Mouse (Mus musculus): ENCODE data around the gene Rhot1. TPM values are rescaled to one million over a fixed set of nuclear protein-coding genes. Genes with fewer than 3 reads are reported as not detected.
A peak's percentile ranks its signal among the peaks of the same experiment; 100 is the strongest.
"Not testable (repeated sequence)": the region's sequence is repeated elsewhere in the genome, so short reads cannot be mapped to it uniquely, and the experiment has no call there.

Gene Rhot1
- polyA plus RNA-seq, 1 experiment: 40.7 TPM

DNA sequence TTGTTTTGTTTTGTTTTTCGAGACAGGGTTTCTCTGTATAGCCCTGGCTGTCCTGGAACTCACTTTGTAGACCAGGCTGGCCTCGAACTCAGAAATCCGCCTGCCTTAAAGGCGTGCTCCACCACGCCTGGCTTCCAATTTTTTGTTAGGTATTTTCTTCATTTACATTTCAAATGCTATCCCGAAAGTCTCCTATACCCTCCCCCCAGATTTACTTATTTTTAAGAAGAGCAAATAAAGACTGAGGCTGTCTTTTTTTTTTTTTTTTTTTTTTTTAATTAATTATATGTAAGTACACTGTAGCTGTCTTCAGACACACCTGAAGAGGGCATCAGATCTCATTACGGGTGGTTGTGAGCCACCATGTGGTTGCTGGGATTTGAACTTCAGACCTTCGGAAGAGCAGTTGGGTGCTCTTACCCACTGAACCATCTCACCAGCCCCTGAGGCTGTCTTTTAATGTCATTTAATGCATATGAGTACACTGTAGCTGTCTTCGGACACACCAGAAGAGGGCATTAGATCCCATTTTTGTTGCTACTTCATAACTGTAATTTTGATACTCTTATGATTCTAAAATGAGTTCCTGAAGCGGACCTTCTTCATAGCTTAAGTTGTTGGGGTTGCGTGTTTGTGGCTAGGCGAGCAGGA is 25.6 kb upstream of the Rhot1 start:
- H3K27ac ChIP-seq (replicated peaks; ENCODE audit: low read depth, low read length); H3K4me1 ChIP-seq (ENCODE audit: control insufficient read depth, insufficient read depth, insufficient read length, low read length): not testable (repeated sequence)
- peak overlapping the region; percentile 82 for H3K4me3 ChIP-seq (ENCODE audit: insufficient read depth, low read depth, low read length)

GRCm38 (mm10) chr11:80183705-80184255 is 25.0 kb upstream of the Rhot1 start, which contains the start of gene Rnf135:
Rnf135 (plus strand) TSS chr11:80183851.
- H3K27ac ChIP-seq (replicated peaks; ENCODE audit: low read depth, low read length): peak within 1 kb of the TSS; percentile 82
- H3K4me1 ChIP-seq (ENCODE audit: control insufficient read depth, insufficient read depth, insufficient read length, low read length): 0 out of 2 replicates have a peak, but pooled peaks cover 3% of the 10 kb centered on the region
- H3K4me3 ChIP-seq (ENCODE audit: insufficient read depth, low read depth, low read length): peak within 1 kb of the TSS; percentile 82

DNA sequence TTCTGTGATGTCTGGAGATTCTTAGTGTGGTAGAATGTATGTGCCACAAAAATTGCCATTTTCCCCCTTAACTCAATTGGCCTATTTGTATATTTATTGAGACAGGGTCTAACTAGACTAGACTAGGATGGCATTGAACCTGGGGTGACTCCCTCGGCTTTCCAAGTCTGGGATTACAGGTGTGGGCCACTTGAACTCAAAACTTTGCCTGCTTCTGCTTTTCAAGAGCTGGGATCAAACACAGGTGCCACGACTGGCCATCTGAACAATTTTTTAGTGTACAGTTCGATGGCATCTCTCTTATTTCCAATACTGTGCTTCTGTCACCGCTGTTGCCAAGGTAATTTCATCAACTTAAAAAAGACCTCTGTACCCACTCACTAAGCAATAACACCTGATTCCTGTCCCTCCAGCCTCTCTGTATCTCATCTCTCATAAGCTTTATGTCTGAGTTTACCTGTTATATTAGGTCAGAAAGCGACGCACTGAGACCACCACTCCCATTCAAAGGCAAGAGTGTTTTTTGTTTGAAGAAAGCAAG is 24.2 kb upstream of the Rhot1 start:
- Histone ChIP-seq H3K4me1 (ENCODE audit: control insufficient read depth, insufficient read depth, insufficient read length, low read length) (0 out of 2 replicates have a peak, but pooled peaks cover 3% of the 10 kb centered on the region), H3K4me3 (ENCODE audit: insufficient read depth, low read depth, low read length) (peak overlapping the region; percentile 82), H3K27ac (replicated peaks; ENCODE audit: low read depth, low read length) (no peak overlapping the region)

DNA sequence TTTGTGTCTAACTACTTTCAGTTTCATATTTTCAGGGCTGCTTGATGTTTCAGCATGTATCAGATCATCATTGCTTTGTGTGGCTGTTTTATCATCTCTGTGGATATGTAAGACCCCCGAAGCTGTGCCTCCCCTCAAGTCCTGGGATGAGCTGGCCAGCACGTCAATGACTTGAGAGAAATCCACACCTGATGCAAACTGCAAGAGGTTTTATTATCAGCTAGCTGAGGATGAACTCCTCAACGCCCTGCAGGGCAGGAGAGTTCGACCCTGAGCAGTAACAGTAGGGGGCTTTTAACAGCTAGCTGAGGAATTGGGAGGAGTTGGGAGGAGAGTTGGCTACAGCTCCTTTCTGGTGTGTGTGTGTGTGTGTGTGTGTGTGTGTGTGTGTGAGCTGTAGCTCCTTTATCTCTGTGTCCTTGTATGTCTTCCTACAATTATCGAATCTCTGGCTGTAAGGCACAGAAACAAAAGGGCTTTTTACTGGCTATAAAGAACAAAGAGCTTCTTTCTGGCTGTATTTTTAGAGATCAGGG is 23.3 kb upstream of the Rhot1 start:
- not testable (repeated sequence) for H3K27ac ChIP-seq (replicated peaks; ENCODE audit: low read depth, low read length); H3K4me1 ChIP-seq (ENCODE audit: control insufficient read depth, insufficient read depth, insufficient read length, low read length); H3K4me3 ChIP-seq (ENCODE audit: insufficient read depth, low read depth, low read length)

GRCm38 (mm10) chr11:80190280-80190679 is 18.5 kb upstream of the Rhot1 start:
- no peak overlapping the region for H3K27ac ChIP-seq (replicated peaks; ENCODE audit: low read depth, low read length)
- no peaks in the 10 kb centered on the region for H3K4me1 ChIP-seq (ENCODE audit: control insufficient read depth, insufficient read depth, insufficient read length, low read length)
- no peak overlapping the region for H3K4me3 ChIP-seq (ENCODE audit: insufficient read depth, low read depth, low read length)

DNA sequence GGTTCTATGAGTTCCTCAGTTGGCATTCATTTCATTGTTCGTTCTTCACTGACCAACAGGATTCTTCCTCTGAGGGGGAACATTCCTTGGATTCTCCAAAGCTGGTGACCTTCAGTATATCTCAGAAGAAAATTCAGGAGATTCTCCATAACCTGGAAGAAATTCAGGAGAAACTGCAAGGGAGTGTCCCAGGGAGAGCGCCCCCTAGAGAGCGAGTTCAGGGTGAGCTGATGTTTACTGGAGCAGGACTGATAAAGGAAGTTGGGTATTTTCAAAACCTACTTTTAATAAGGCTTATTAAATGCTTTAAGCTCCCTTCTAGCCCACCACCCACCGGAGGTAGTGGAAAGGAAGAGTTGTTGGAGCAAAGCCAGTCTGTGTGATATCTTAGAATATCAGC is 15.0 kb upstream of the Rhot1 start:
- Histone ChIP-seq H3K27ac (replicated peaks; ENCODE audit: low read depth, low read length) (no peak overlapping the region), H3K4me3 (ENCODE audit: insufficient read depth, low read depth, low read length) (no peak overlapping the region), H3K4me1 (ENCODE audit: control insufficient read depth, insufficient read depth, insufficient read length, low read length) (no peaks in the 10 kb centered on the region)

DNA sequence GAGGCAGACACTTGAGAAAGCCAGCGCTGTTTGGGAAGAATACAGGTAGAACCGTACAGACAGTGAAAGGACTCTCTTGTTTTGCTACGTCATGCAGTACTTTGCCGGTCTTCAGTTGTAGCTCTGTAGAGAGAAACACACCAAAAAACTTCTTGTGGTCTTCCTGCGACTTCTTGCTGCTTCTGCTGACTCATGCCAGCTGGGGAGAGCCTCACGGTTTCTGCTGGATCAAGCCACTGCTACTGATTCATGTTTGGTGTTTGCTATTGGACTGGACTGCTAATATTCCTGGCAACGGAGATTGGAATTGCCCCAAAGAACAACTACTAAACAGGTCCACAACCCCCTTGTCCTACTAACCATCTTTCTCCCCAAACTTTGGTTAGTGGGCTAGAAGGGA is 12.5 kb upstream of the Rhot1 start:
- no peak overlapping the region for H3K27ac ChIP-seq (replicated peaks; ENCODE audit: low read depth, low read length)
- H3K4me1 ChIP-seq (ENCODE audit: control insufficient read depth, insufficient read depth, insufficient read length, low read length): no peaks in the 10 kb centered on the region
- H3K4me3 ChIP-seq (ENCODE audit: insufficient read depth, low read depth, low read length): no peak overlapping the region

- no peak overlapping the region for H3K27ac ChIP-seq (replicated peaks; ENCODE audit: low read depth, low read length)
- no peaks in the 10 kb centered on the region for H3K4me1 ChIP-seq (ENCODE audit: control insufficient read depth, insufficient read depth, insufficient read length, low read length)
- H3K4me3 ChIP-seq (ENCODE audit: insufficient read depth, low read depth, low read length): no peak overlapping the region
Observed at GRCm38 (mm10) chr11:80199316-80199715, 9.5 kb upstream of the Rhot1 start.

- Histone ChIP-seq H3K4me1 (ENCODE audit: control insufficient read depth, insufficient read depth, insufficient read length, low read length) (no peaks in the 10 kb centered on the region), H3K27ac (replicated peaks; ENCODE audit: low read depth, low read length) (no peak overlapping the region), H3K4me3 (ENCODE audit: insufficient read depth, low read depth, low read length) (no peak overlapping the region)
Observed at GRCm38 (mm10) chr11:80199773-80200172, 9.0 kb upstream of the Rhot1 start.

GRCm38 (mm10) chr11:80200326-80200725 is 8.5 kb upstream of the Rhot1 start:
- Histone ChIP-seq H3K4me1 (ENCODE audit: control insufficient read depth, insufficient read depth, insufficient read length, low read length) (no peaks in the 10 kb centered on the region), H3K27ac (replicated peaks; ENCODE audit: low read depth, low read length) (no peak overlapping the region), H3K4me3 (ENCODE audit: insufficient read depth, low read depth, low read length) (no peak overlapping the region)

DNA sequence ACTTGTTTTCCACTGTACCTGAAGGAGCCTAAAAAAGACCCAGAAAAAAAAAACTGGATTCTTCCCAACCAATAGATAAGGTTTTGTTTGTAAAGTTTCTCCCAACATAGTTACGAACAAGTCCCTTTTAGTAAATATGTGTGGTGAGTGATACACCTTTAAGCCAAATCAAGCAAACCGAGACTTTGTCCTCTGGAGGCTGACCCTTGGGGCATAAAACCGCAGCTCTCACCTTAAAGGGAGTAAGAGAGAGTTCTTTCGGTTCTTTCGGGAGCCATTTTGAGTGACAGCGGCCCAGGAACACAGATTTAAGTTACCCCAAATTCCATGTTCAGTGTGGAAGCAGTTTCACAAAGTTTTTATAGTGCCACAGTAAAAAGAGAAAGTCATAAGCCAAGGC is 6.5 kb upstream of the Rhot1 start:
- Histone ChIP-seq H3K4me3 (ENCODE audit: insufficient read depth, low read depth, low read length) (no peak overlapping the region), H3K4me1 (ENCODE audit: control insufficient read depth, insufficient read depth, insufficient read length, low read length) (no peaks in the 10 kb centered on the region), H3K27ac (replicated peaks; ENCODE audit: low read depth, low read length) (no peak overlapping the region)

GRCm38 (mm10) chr11:80204037-80204436 is 4.8 kb upstream of the Rhot1 start:
- H3K27ac ChIP-seq (replicated peaks; ENCODE audit: low read depth, low read length): no peak overlapping the region
- H3K4me3 ChIP-seq (ENCODE audit: insufficient read depth, low read depth, low read length): no peak overlapping the region
- no peaks in the 10 kb centered on the region for H3K4me1 ChIP-seq (ENCODE audit: control insufficient read depth, insufficient read depth, insufficient read length, low read length)

DNA sequence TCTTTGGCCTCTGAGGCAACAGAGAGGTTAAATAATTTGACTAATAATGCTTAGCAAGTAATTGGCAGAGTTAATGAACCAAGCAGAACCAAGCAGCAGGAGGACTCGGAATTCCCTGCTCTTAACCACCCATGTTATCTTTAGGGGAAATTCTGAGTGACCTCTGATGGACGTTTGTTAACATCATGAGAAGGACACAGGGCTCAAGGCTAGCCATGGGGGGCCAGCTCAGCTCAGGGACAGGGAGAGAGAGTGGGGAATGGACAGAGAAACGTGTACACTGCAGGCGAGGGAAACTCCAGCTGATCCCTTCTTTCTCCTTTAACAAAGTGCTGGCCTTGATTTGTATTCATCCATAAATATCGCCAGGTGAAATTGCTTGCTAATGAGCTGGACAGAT is 3.9 kb upstream of the Rhot1 start:
- no peak overlapping the region for H3K27ac ChIP-seq (replicated peaks; ENCODE audit: low read depth, low read length)

DNA sequence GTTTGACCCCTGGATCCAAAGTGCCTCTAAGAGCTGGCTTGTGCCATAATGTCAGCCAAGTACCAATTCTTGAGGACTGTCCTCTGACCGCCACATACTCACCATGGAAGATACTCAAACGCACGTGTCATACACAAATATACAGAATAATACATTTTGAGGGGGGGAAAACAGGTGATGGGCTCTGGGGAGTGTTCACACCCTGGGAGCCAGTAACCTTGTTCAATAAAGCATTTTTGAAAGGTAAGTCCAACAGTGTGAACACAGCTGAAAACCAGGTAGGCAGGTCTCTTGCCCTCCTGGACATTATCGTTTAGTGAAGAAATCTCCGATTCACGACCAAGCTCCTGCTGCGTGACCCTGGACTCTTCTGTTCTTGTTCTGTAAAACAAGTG is 357 bp upstream of the Rhot1 start:
- H3K4me3 ChIP-seq (ENCODE audit: insufficient read depth, low read depth, low read length): no peak overlapping the region
- no peak overlapping the region for H3K27ac ChIP-seq (replicated peaks; ENCODE audit: low read depth, low read length)
- H3K4me1 ChIP-seq (ENCODE audit: control insufficient read depth, insufficient read depth, insufficient read length, low read length): 0 out of 2 replicates have a peak, but pooled peaks cover 2% of the 10 kb centered on the region

More for the DNA sequence above, 3.9 kb upstream of the Rhot1 start:
- H3K4me1 ChIP-seq (ENCODE audit: control insufficient read depth, insufficient read depth, insufficient read length, low read length): no peaks in the 10 kb centered on the region
- H3K4me3 ChIP-seq (ENCODE audit: insufficient read depth, low read depth, low read length): no peak overlapping the region

DNA sequence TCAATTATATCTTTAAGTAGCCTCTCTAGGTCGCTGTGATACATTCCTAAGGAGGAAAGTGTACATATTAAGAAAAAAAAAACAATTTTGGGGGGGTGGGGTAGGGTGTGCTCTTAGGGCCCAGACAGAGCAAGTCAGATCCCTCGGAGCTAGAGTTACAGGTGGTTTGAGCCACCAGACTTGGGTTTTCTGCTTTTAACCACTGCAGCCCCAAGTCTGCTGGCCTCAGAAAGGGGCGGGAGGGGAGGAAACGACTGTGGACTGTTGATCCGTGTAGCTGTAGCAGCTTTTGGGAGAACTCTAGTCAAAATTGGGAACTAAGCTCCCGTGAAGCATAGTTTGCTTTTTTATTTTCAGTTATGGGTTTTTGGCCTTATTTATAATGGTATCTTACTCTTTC is 1.5 kb downstream of the Rhot1 start:
- Histone ChIP-seq H3K27ac (replicated peaks; ENCODE audit: low read depth, low read length) (no peak overlapping the region), H3K4me3 (ENCODE audit: insufficient read depth, low read depth, low read length) (peak overlapping the region; percentile 23; the same call in 1 of the 2 replicates)

GRCm38 (mm10) chr11:80212282-80212681 is 3.5 kb downstream of the Rhot1 start:
- H3K4me1 ChIP-seq (ENCODE audit: control insufficient read depth, insufficient read depth, insufficient read length, low read length): 0 out of 2 replicates have a peak, but pooled peaks cover 2% of the 10 kb centered on the region
- H3K27ac ChIP-seq (replicated peaks; ENCODE audit: low read depth, low read length): no peak overlapping the region
- H3K4me3 ChIP-seq (ENCODE audit: insufficient read depth, low read depth, low read length): no peak overlapping the region

More for the DNA sequence above, 1.5 kb downstream of the Rhot1 start:
- H3K4me1 ChIP-seq (ENCODE audit: control insufficient read depth, insufficient read depth, insufficient read length, low read length): 0 out of 2 replicates have a peak, but pooled peaks cover 2% of the 10 kb centered on the region

All from brown adipose tissue, adult 24 weeks (tissue).